Mouse (Mus musculus) erythroblast, adult 5-6 weeks (primary cell): ENCODE measurements around the gene Tulp2. TPM values are rescaled to one million over a fixed set of nuclear protein-coding genes. Genes with fewer than 3 reads are reported as not detected.
"Not testable (repeated sequence)": the region's sequence is repeated elsewhere in the genome, so short reads cannot be mapped to it uniquely, and the experiment has no call there.

Source experiments
- ATAC-seq: replicated peaks from 2 replicates; pipeline ENCODE4 v1.8.0; 2016; ENCODE audit warnings: moderate number of reproducible peaks, mild to moderate bottlenecking, moderate TSS enrichment, inconsistent platforms; ENCODE audit not compliant: poor library complexity, low FRiP score, severe bottlenecking
- total RNA-seq, 2 experiments: library from RNA; stranded (forward) in 1 of 2; stranded (reverse) in 1 of 2; fragments of 150-400 nt in 1 of 2; fragments of 200-764, 138-1000 nt in 1 of 2; gene quantifications; 2 replicates each; pipeline versions ENCODE4 v1.2.3 to v1.2.4; 2015 to 2017; ENCODE audit warnings: low replicate concordance in 2 of 2

The Tulp2 gene
- total RNA-seq, 2 experiments from 2014 or later, result not detected

DNA sequence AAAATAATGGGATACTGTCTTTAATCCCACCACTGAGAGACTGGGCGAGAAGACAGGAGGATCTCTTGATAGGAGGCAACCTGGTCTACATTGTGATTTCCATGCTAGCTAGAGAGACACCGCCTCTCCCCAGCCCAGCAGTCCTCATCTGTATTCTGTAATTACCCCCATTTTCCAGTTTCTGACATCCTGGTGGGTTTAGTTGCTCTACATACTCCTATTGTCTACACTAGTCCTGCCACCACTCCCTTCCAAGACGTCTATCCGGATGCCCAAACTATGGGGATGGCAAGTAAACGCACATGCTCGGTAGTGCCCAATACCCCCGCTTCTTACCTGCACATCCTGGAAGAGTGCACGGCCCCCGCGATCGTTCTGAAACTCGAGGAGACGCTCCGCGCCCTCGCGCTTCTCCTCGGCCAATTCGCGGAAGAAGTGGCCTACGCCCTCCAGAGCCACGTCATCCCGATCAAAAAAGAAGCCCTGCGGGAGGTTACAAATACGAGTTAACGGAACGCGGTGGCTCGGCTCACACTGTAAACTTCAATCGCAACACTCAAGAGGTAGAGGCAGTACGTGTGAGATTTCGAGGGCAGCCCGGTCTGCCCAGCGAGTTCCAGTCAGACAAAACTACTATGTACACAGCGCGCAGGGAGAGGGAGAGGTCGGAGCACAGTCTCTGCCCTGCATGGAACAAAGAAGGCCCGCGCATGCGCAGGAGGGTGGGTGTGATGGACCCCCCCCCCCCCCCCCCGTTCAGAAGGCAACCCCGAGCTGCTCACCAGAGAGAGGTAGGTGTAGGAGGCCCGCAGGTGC is 22.7 kb upstream of the Tulp2 start:
- peak; percentile 8; the same call in 1 of the 2 replicates for ATAC-seq

DNA sequence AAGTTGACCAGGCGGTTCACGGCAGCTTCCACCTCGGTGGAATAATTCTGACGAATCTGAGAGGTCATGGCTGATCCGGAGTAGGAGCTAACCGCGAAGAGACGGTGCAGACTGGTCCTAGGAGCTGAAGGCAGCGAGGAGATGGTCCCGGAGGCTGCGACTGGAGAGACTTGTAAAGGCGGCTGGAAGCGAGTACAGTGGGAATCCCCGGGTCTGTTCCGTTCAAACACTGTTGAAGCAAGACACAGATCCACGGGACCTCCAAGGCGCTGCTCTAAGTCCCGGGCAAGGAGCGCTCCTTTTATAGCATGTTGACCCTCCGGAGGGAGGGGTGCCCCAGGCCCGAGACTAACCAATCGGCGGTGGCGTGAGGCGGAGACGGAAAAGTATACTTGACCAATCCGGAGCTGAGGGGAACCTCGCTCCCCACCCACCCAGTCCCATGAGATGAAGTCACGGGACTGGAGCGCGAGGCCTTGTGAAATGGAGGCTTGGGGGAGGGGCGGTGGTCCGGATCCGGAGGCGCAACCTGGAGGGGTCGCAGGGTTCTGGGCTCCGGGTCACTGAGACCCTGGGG is 22.0 kb upstream of the Tulp2 start, which contains the start of gene Ftl1:
Gene Ftl1 (minus strand): TSS at position 321 of the 577 bp plus-strand sequence.
- ATAC-seq, result peak; percentile 85

DNA sequence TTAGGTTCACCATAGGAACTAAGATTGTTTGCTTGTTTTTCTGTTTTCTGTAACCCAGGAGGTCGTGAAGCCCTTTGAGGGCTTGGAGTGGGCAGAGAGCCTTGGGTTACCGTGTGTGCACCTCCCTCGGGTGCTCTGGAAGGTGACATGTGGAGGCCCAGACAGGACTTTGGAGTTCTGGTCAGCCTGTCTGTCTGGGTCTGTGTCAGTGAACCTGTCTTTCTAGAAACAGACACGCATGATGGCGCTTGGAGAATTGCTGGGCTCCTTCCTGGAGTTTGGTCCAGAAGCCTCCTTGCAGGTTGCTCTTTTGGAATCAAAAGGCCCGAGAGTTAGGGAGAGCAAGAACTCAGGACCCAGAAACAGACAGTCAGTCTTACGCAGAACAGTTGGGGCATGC is 21.3 kb upstream of the Tulp2 start:
- ATAC-seq, result peak; percentile 24

GRCm38 (mm10) chr7:45460860-45461314 is 20.8 kb upstream of the Tulp2 start:
- ATAC-seq, result peak; percentile 74

GRCm38 (mm10) chr7:45461326-45461725 is 20.4 kb upstream of the Tulp2 start:
- ATAC-seq, result peak; percentile 8

DNA sequence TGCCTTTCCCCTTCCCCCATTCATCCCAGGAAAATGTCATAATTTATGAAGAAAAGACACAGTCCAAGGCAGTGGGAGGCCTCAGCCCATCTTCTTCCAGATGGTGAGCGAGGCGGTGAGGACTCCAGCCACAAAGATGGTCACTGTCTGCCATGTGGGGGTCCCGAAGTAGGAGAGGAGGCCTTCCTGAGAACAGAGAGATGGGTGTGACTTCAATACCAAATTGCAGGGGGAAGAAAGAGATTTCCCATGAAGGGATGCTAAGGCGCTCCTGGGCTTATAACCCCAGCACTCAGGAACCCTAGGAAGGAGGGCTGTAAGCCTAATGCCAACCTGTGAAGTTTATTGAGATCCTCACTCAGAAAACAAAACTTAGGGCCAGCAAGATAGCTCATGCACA is 19.9 kb upstream of the Tulp2 start:
- ATAC-seq, result no peak

DNA sequence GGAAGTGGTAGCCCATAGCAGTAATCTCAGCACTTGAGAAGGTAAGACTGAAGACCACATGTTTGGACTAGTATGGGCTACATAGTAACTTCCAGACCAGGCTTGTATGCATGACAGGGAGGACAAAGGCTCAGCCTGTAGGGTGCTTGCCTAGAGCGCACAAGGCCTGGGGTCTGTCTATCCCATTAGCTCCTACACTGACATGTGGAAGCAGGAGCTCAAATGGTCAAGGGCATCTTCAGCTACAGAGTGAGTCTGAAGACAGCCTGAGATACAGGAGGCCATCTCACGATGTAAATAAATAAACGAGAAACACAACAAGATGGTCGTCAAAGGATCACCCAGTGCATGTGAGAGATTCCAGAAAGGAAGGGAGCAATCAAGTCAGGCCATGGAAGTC is 19.4 kb upstream of the Tulp2 start:
- ATAC-seq, result no peak

GRCm38 (mm10) chr7:45462868-45463267 is 18.8 kb upstream of the Tulp2 start:
- ATAC-seq, result not testable (repeated sequence)

GRCm38 (mm10) chr7:45463987-45464778 is 17.5 kb upstream of the Tulp2 start:
- ATAC-seq, result no peak

- ATAC-seq, result no peak
These were observed 16.6 kb upstream of the Tulp2 start for GRCm38 (mm10) chr7:45465112-45465511.

DNA sequence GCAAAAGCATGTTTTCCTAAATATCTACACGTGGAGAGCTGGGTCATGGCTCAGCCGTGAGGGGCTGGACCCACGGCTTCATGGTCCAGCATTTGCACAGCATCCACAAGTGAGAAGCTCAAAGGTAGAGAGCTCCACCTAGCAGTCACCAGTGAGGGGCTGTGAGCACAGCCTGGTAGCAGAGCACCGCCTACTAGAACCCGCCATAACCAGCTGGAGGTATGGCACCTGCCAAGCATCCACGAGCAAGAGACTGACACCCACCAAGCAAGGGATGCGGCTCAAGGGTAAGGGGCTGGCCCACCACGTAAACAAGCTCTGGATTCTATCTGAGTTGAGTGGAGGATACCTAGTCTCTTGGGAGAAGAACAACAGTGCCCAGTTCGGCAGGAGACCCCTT is 16.1 kb upstream of the Tulp2 start:
- no peak for ATAC-seq

GRCm38 (mm10) chr7:45466283-45467089 is 15.2 kb upstream of the Tulp2 start, which contains the start of gene Bax:
Gene Bax (minus strand): TSS chr7:45466898.
- peak; percentile 82 for ATAC-seq

DNA sequence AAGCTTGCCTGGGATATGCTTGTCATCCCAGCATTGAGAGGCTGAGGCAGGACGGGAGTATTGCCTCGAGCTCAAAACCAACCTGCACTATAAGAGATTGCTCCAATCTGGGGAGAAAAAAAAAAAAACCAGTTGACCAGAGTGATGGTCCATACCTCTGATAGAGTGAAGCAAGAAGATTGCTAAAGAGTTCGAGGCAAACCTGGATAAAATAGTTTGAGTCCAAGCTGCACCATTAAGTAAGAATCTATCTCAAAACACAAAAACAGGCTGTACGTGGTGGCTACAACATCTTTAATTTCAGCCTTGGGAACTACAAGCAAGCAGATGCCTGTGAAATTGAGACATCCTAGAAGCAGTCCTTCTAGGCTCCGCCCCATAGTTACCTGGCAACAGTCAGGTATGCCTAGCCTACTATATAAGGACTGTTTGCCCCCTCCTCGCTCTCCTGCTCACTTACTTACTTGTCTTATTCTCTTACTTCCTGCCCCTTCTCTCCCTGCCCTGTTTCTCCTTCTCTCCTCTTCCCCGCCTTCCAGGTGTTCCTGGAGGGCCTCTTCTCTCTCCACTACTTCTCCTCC is 14.5 kb upstream of the Tulp2 start:
- no peak; the same call in 1 of the 2 replicates for ATAC-seq

DNA sequence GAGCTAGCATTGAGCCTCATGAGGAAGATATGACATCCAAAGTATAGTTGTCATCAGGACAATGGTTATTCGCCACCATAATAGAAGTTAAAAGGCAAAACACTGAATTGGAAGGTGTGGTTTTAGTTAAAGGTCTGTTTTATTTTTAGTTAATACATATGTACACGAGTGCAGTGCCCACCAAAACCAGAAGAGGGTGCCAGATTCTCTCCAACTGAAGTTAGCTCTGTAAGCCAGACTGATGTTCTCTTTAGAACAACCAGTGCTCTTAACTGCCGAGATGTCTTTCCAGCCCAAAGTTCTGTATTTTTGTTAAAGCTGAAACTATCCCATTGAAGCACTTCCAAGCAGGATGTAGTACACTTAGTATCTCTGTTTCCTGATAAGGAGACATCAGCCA is 10.8 kb upstream of the Tulp2 start:
- peak; percentile 64 for ATAC-seq

DNA sequence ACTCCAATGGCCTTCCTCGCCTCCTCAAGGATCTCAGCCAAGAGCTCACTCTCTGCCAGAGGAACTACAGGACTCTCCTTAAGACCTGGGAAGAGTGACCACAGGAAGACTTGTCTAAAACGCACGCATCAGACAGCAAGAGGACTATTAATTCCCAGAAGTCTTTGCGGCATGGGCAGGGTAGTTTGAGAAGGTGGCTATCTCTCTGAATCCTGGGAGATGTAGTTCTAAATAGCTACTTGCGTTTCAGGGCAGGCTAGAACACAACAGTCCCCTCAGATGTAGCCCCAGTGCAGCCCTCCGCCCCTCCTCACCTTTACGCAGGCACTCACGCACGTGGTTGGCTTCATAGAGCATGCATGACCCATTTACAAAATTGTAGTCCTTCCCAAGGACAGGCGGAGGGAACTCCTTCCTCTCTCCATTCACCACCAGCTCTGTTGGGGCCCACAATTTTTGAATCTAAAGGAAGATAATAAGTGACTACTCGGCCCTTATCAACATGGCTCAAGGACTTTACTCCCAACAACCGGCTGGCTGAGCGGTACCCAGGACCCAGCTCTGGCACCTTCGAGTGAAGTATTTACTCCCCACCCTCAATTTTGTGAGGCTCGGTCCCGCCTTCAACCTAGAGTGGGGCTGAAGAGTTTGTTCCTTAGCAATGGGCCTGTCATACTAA is 6.2 kb upstream of the Tulp2 start:
- ATAC-seq, result no peak

GRCm38 (mm10) chr7:45476453-45476852 is 5.2 kb upstream of the Tulp2 start:
- ATAC-seq, result no peak

GRCm38 (mm10) chr7:45477003-45477402 is 4.7 kb upstream of the Tulp2 start:
- peak; percentile 87 for ATAC-seq

DNA sequence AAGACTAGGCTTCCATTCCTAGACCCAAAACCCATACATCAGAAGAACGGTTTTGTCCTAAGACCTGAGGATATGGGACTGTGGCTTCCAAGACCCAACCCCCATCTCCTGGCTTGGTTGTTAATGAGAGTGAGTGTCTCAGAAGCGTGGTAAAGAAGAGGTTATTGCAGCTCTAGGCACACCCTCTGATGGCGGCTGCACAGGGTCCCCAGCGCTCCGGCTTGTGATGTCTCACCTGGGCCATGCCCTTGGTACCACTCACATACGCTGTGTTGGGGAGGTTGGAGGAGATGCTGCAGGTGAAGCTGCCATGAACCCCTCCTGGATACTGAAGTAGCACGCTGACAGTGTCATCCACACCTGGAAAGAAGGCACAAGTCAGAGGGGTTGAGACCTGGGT is 2.9 kb upstream of the Tulp2 start:
- no peak for ATAC-seq

GRCm38 (mm10) chr7:45480310-45480709 is 1.4 kb upstream of the Tulp2 start:
- ATAC-seq, result not testable (repeated sequence)
